Mouse (Mus musculus) adrenal gland, postnatal 14 days (tissue): Measurements from ENCODE around the gene Cerk. TPM values are rescaled to one million over a fixed set of nuclear protein-coding genes. Genes with fewer than 3 reads are reported as not detected.
"Not testable (repeated sequence)": the region's sequence is repeated elsewhere in the genome, so short reads cannot be mapped to it uniquely, and the experiment has no call there.

Experiments used
- DNase-seq: peaks from one replicate; pipeline ENCODE4 v3.0.0; 2021; ENCODE audit warnings: mixed read lengths
- total RNA-seq: library from RNA; stranded (reverse); gene quantifications from 2 replicates; pipeline ENCODE4 v1.2.3, GENCODE M21; 2021

The Cerk gene
- total RNA-seq, 1 experiment from 2014 or later = 31.5 TPM

- peak; percentile 59 for DNase-seq
Observed at GRCm38 (mm10) chr15:86181941-86182439, 4.0 kb downstream of the Cerk start.

GRCm38 (mm10) chr15:86181321-86181720 is 4.6 kb downstream of the Cerk start:
- not testable (repeated sequence) for DNase-seq

- no peak for DNase-seq
Observed at GRCm38 (mm10) chr15:86180427-86180826, 5.5 kb downstream of the Cerk start.

GRCm38 (mm10) chr15:86178594-86178993 is 7.3 kb downstream of the Cerk start:
- DNase-seq = no peak

GRCm38 (mm10) chr15:86177703-86178251 is 8.2 kb downstream of the Cerk start:
- not testable (repeated sequence) for DNase-seq

GRCm38 (mm10) chr15:86176771-86177702 is 8.9 kb downstream of the Cerk start:
- peak; percentile 43 for DNase-seq

- no peak for DNase-seq
Observed at GRCm38 (mm10) chr15:86176166-86176565, 9.8 kb downstream of the Cerk start.

- DNase-seq = no peak
Observed at GRCm38 (mm10) chr15:86175253-86176050, 10.5 kb downstream of the Cerk start.

- DNase-seq = no peak
Observed at GRCm38 (mm10) chr15:86173136-86173985, 12.6 kb downstream of the Cerk start.

- DNase-seq = no peak
Observed at GRCm38 (mm10) chr15:86172526-86172925, 13.4 kb downstream of the Cerk start.

- peak; percentile 36 for DNase-seq
Observed at GRCm38 (mm10) chr15:86172124-86172523, 13.8 kb downstream of the Cerk start.

- no peak for DNase-seq
Observed at GRCm38 (mm10) chr15:86171316-86171715, 14.6 kb downstream of the Cerk start.

GRCm38 (mm10) chr15:86169817-86170110 is 16.2 kb downstream of the Cerk start:
- DNase-seq = peak; percentile 47

- DNase-seq = no peak
Observed at GRCm38 (mm10) chr15:86168941-86169816, 16.8 kb downstream of the Cerk start.

GRCm38 (mm10) chr15:86168505-86168867 is 17.5 kb downstream of the Cerk start:
- DNase-seq = no peak

- no peak for DNase-seq
Observed at GRCm38 (mm10) chr15:86167787-86168504, 18.0 kb downstream of the Cerk start.

GRCm38 (mm10) chr15:86167032-86167655 is 18.8 kb downstream of the Cerk start:
- no peak for DNase-seq

GRCm38 (mm10) chr15:86165811-86166590 is 19.9 kb downstream of the Cerk start:
- no peak for DNase-seq
